ENCODE assay signal across 9 mouse cellular contexts in genomic region chr4:144999572-144999880, GRCm38 (mm10).
DNase-seq lines count a peak whose midpoint lies in the region; ATAC-seq and TF ChIP-seq lines count a peak whose summit lies in the region.
"Had no signal": no experiment of that assay in that cellular context is flagged by ENCODE, and none has a peak within 500 bp of the region (broad histone marks: within the 10 kb centered on the region; RNA-seq: fewer than 3 reads in every experiment).

No protein-coding gene starts in this region.

- TF ChIP-seq EP300 in liver, postnatal 0 days (IDR thresholded peaks at IDR 0.05; ENCODE audit: low read depth): no peak

- peaks cover 50% of the 10 kb centered on the region for H3K4me1 ChIP-seq in brown adipose tissue, adult 24 weeks (ENCODE audit: control insufficient read depth, insufficient read depth, insufficient read length, low read length)
- peaks cover 13% of the 10 kb centered on the region for H3K4me1 ChIP-seq in hindbrain, embryonic 16.5 days (ENCODE audit: control insufficient read depth, insufficient read depth, low read depth, low read length)
- peaks cover 67% of the 10 kb centered on the region for H3K4me1 ChIP-seq in liver, postnatal 0 days (ENCODE audit: insufficient read depth)

- no peak overlapping the region; the same call in 1 of the 2 replicates for H3K9ac ChIP-seq in hindbrain, embryonic 16.5 days (ENCODE audit: low read depth, low read length)
- H3K9ac ChIP-seq in liver, postnatal 0 days (replicated peaks): peak overlapping the region; percentile 55

- no peaks in the 10 kb centered on the region for H3K27me3 ChIP-seq in hindbrain, embryonic 16.5 days (replicated peaks; ENCODE audit: control insufficient read depth, insufficient read depth, low read length)
- H3K27me3 ChIP-seq in liver, postnatal 0 days (ENCODE audit: insufficient read depth, low read length): no peaks in the 10 kb centered on the region
- H3K27me3 ChIP-seq: CH12.LX had no signal

- H3K36me3 ChIP-seq in hindbrain, embryonic 16.5 days (ENCODE audit: control insufficient read depth, insufficient read depth, low read length): no peaks in the 10 kb centered on the region
- H3K36me3 ChIP-seq in liver, postnatal 0 days (replicated peaks; ENCODE audit: insufficient read depth, low read length): peaks cover 2% of the 10 kb centered on the region; the same call in 1 of the 2 replicates

- 0 out of 2 replicates have a peak overlapping the region, but pooled peaks have one; percentile 9 for H3K4me3 ChIP-seq in gastrocnemius, adult 2 months
- no peak overlapping the region for H3K4me3 ChIP-seq in brown adipose tissue, adult 24 weeks (ENCODE audit: insufficient read depth, low read depth, low read length)
- no peak overlapping the region for H3K4me3 ChIP-seq in hindbrain, embryonic 16.5 days (ENCODE audit: low read length)
- no peak overlapping the region; the same call in 1 of the 2 replicates for H3K4me3 ChIP-seq in liver, postnatal 0 days (ENCODE audit: low read depth, low read length)

- H3K27ac ChIP-seq in gastrocnemius, adult 2 months: peak overlapping the region; percentile 75
- H3K27ac ChIP-seq in brown adipose tissue, adult 24 weeks (replicated peaks; ENCODE audit: low read depth, low read length): peak overlapping the region; percentile 53
- H3K27ac ChIP-seq in hindbrain, embryonic 16.5 days (ENCODE audit: low read depth, low read length): no peak overlapping the region; the same call in 1 of the 2 replicates
- peak overlapping the region; percentile 94 for H3K27ac ChIP-seq in liver, postnatal 0 days (ENCODE audit: low read depth)

- intact Hi-C loops in gastrocnemius, adult 2 months (cut with DNase I): no loop called here
- intact Hi-C loops in left cerebral cortex, postnatal 36 days (cut with DNase I): no loop called here

- no peak for DNase-seq in gastrocnemius, adult 2 months
- no peak for DNase-seq in gastrocnemius, postnatal 4 days (ENCODE audit: low spot score in 2 of 2)
- DNase-seq in liver, postnatal 0 days: peak; percentile 31
- DNase-seq in gastrocnemius, postnatal 25 days: no peak
- DNase-seq in left cerebral cortex, postnatal 36 days (ENCODE audit: low spot score in 2 of 2): no peak
- DNase-seq in T-cell, adult 2 months (ENCODE audit: low spot score): no peak

- WGBS in hindbrain, embryonic 16.5 days: 39% methylated on average over 6 of the region's 6 CpGs
- WGBS in liver, postnatal 0 days (ENCODE audit: insufficient replicate concordance): 11% methylated on average over 6 of the region's 6 CpGs

- no peak for TF ChIP-seq CTCF in gastrocnemius, adult 2 months (IDR thresholded peaks at IDR 0.05)
- no peak for TF ChIP-seq CTCF in liver, postnatal 0 days (IDR thresholded peaks at IDR 0.05; ENCODE audit: low read depth)

- no peaks in the 10 kb centered on the region for H3K9me3 ChIP-seq in hindbrain, embryonic 16.5 days (ENCODE audit: control insufficient read depth, low read length)
- H3K9me3 ChIP-seq in liver, postnatal 0 days (ENCODE audit: low read length): no peaks in the 10 kb centered on the region

- H3K4me2 ChIP-seq in hindbrain, embryonic 16.5 days (ENCODE audit: low read length): no peak overlapping the region
- H3K4me2 ChIP-seq in liver, postnatal 0 days (ENCODE audit: low read depth, low read length): peak overlapping the region; percentile 63

- ATAC-seq in hindbrain, embryonic 16.5 days: peak; percentile 51; the same call in 1 of the 2 replicates
- no peak for ATAC-seq in liver, postnatal 0 days
